Mouse (Mus musculus) testis, adult 2 months (tissue): Measurements from ENCODE around the gene Calml4. TPM values are rescaled to one million over a fixed set of nuclear protein-coding genes. Genes with fewer than 3 reads are reported as not detected.
"Not testable (repeated sequence)": the region's sequence is repeated elsewhere in the genome, so short reads cannot be mapped to it uniquely, and the experiment has no call there.

Experiments used
- H3K27ac ChIP-seq: fragments of 200-500 bp; 2 replicates; pipeline ENCODE4 v1.5.1; 2012; ENCODE audit warnings: low read depth, low read length; ENCODE audit not compliant: control insufficient read depth, insufficient read depth
- H3K27me3 ChIP-seq: fragments of 200-500 bp; 2 replicates; pipeline ENCODE4 v1.6.1; 2012; ENCODE audit warnings: mild to moderate bottlenecking, low read length, moderate library complexity; ENCODE audit not compliant: control insufficient read depth, insufficient read depth
- H3K36me3 ChIP-seq: fragments of 200-500 bp; 2 replicates; pipeline ENCODE4 v1.6.1; 2012; ENCODE audit warnings: mild to moderate bottlenecking, low read length; ENCODE audit not compliant: control insufficient read depth, insufficient read depth
- H3K4me1 ChIP-seq: fragments of 200-500 bp; 2 replicates; pipeline ENCODE4 v1.6.1; 2012; ENCODE audit warnings: low read length; ENCODE audit not compliant: control insufficient read depth, insufficient read depth
- H3K4me3 ChIP-seq: fragments of 200-500 bp; 2 replicates; pipeline ENCODE4 v1.5.1; 2012; ENCODE audit warnings: low read depth, mild to moderate bottlenecking, low read length, moderate library complexity, mixed read lengths; ENCODE audit not compliant: control insufficient read depth
- CTCF ChIP-seq: fragments of 200-500 bp; IDR thresholded peaks from 2 replicates; pipeline ENCODE4 v1.5.1; 2012; ENCODE audit warnings: low read depth, mild to moderate bottlenecking, inconsistent platforms, low read length, moderate library complexity; ENCODE audit not compliant: control insufficient read depth, insufficient read depth, insufficient replicate concordance
- POLR2A ChIP-seq: fragments of 200-500 bp; IDR thresholded peaks from 2 replicates; pipeline ENCODE4 v1.6.1; 2012; ENCODE audit warnings: low read depth, mild to moderate bottlenecking, inconsistent platforms, low read length, moderate library complexity; ENCODE audit not compliant: control insufficient read depth
- polyA plus RNA-seq: library from polyadenylated mRNA; depleted of rRNA; stranded (reverse); fragments of >200 nt; gene quantifications from 2 replicates; pipeline ENCODE4 v1.2.3, GENCODE M21; 2012

Gene Calml4
- polyA plus RNA-seq, 1 experiment, result 5.2 TPM

- TF ChIP-seq POLR2A, result no peak
- no peak for TF ChIP-seq CTCF
- H3K27me3 ChIP-seq, result no peaks in the 10 kb centered on the region
Measured at GRCm38 (mm10) chr9:62816323-62817098, 41.4 kb upstream of the Calml4 start.

GRCm38 (mm10) chr9:62817099-62817571 lies 40.7 kb upstream of the Calml4 start:
- H3K27me3 ChIP-seq, result no peaks in the 10 kb centered on the region
- TF ChIP-seq POLR2A (no peak), CTCF (no peak)

More at GRCm38 (mm10) chr9:62816323-62817098, 41.4 kb upstream of the Calml4 start:
- Histone ChIP-seq H3K36me3 (no peaks in the 10 kb centered on the region), H3K4me1 (peaks cover 3% of the 10 kb centered on the region; the same call in 1 of the 2 replicates), H3K27ac (no peak overlapping the region), H3K4me3 (no peak overlapping the region)

DNA sequence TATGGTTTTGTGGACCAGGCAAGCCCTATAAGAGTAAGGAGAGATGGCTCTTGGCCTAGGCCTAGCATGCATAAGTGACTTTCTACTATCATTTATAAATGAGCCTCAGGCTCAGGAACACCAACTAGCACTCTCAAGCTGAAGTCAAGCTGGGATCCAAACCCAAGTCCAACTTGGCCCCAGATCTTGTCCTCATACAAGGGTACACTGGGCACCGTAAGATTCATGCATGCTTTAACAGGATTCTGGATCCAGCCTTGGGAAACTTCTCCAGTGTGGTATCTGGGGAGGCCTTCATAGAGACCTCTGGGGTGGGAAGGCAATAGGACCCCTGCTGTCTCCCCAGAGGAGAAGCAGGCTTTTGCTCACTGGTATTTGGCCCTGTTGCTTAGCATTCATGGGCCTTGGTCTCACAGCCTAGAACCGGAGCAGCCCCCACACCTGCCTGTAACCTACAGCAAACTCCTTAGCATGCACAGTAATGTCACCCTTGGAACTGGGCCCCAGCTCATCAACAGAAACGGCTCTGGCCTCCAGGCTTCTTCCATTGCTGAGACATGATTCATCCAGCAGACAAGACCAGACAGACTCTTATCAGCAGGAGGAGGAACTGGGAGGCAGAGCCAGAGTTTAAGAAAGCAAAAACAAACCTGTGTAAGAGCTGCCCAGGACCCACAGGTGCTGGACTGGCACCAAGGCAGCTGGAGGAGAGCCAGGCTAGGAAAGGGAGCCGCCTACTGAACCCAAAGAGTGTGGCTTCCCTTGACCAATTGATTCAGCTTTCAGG lies 39.9 kb upstream of the Calml4 start:
- H3K27me3 ChIP-seq, result no peaks in the 10 kb centered on the region
- H3K4me1 ChIP-seq, result no peaks in the 10 kb centered on the region
- TF ChIP-seq POLR2A (no peak), CTCF (no peak)
- no peak overlapping the region for H3K27ac ChIP-seq
- H3K4me3 ChIP-seq, result no peak overlapping the region
- H3K36me3 ChIP-seq, result no peaks in the 10 kb centered on the region

More at GRCm38 (mm10) chr9:62817099-62817571, 40.7 kb upstream of the Calml4 start:
- H3K4me1 ChIP-seq, result peaks cover under 1% of the 10 kb centered on the region; the same call in 1 of the 2 replicates
- H3K36me3 ChIP-seq, result no peaks in the 10 kb centered on the region
- no peak overlapping the region for H3K4me3 ChIP-seq
- H3K27ac ChIP-seq, result no peak overlapping the region

GRCm38 (mm10) chr9:62819494-62819893 lies 38.4 kb upstream of the Calml4 start:
- no peaks in the 10 kb centered on the region for H3K4me1 ChIP-seq
- H3K4me3 ChIP-seq, result no peak overlapping the region
- H3K36me3 ChIP-seq, result no peaks in the 10 kb centered on the region
- no peak overlapping the region for H3K27ac ChIP-seq
- H3K27me3 ChIP-seq, result no peaks in the 10 kb centered on the region
- no peak for TF ChIP-seq CTCF
- no peak for TF ChIP-seq POLR2A

GRCm38 (mm10) chr9:62819910-62820309 lies 38.0 kb upstream of the Calml4 start:
- H3K4me1 ChIP-seq, H3K4me3 ChIP-seq, H3K27me3 ChIP-seq, H3K36me3 ChIP-seq, H3K27ac ChIP-seq: not testable (repeated sequence)

DNA sequence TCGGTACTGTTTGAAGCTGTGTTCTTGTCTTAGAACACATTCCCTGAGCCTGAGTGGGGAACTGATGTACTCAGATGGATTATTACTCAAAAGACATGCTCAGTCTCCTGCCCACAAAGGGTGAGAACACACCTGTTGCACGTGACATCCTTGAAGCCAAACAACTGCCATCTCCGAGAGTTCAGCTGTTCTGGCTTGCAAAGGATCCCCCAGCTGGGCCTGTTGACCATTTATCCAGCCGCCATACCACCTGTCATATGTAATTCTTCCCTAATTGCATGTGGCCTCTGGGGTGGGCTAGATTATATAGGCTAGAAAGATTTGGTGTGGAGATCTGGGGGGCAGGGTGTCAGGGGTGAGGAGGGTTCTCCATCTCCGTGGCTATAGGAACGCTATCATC lies 37.1 kb upstream of the Calml4 start:
- H3K36me3 ChIP-seq, result no peaks in the 10 kb centered on the region
- no peak for TF ChIP-seq CTCF
- TF ChIP-seq POLR2A, result no peak

DNA sequence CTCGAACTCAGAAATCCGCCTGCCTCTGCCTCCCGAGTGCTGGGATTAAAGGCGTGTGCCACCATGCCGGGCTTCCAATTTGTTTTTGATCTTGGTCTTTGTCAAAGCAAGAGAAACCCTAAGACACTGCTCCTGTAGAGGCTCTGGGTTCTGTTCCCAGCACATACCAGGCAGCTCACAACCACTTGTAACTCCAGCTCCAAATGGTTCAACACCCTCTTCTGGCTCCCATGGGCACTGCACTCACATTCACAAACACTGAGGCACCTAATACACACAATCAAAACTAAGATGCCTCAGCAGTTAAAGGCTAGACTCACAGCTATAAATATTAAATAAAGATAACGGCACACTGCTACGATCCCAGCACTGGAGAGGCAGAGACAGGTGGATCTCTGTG lies 36.1 kb upstream of the Calml4 start:
- H3K27ac ChIP-seq, result no peak overlapping the region
- no peaks in the 10 kb centered on the region for H3K27me3 ChIP-seq
- H3K36me3 ChIP-seq, result no peaks in the 10 kb centered on the region
- H3K4me3 ChIP-seq, result no peak overlapping the region
- TF ChIP-seq POLR2A, result no peak
- TF ChIP-seq CTCF, result no peak
- peaks cover 14% of the 10 kb centered on the region for H3K4me1 ChIP-seq

More for the DNA sequence above, 37.1 kb upstream of the Calml4 start:
- no peak overlapping the region for H3K27ac ChIP-seq
- peaks cover 5% of the 10 kb centered on the region for H3K4me1 ChIP-seq
- no peaks in the 10 kb centered on the region for H3K27me3 ChIP-seq
- no peak overlapping the region for H3K4me3 ChIP-seq
